Mouse (Mus musculus): ENCODE data around the gene Pcdh15. TPM values are rescaled to one million over a fixed set of nuclear protein-coding genes. Genes with fewer than 3 reads are reported as not detected.

Gene Pcdh15
- total and polyA plus RNA-seq, 3 experiments: not detected

- H3K9me3 ChIP-seq (replicated peaks; ENCODE audit: insufficient read depth, low read length): no peaks in the 10 kb centered on the region
- H3K4me1 ChIP-seq (ENCODE audit: control insufficient read depth in 1 of 2, insufficient read depth in 2 of 2, low read length in 2 of 2): no peaks in the 10 kb centered on the region
- H3K27me3 ChIP-seq (ENCODE audit: control insufficient read depth in 1 of 2, insufficient read depth in 2 of 2, low read length in 2 of 2): no peaks in the 10 kb centered on the region
- H3K27ac ChIP-seq (ENCODE audit: control insufficient read depth, low read depth, low read length): no peak overlapping the region
- no peak overlapping the region for H3K4me3 ChIP-seq (ENCODE audit: control insufficient read depth in 1 of 2, insufficient read depth in 1 of 2, low read depth in 2 of 2, low read length in 2 of 2)
- no peak overlapping the region for H3K9ac ChIP-seq (ENCODE audit: control insufficient read depth, low read depth, low read length, poor library complexity, severe bottlenecking)
- no peaks in the 10 kb centered on the region for H3K36me3 ChIP-seq (ENCODE audit: control insufficient read depth in 1 of 2, insufficient read depth in 2 of 2, low read length in 2 of 2)
- no peaks in the 10 kb centered on the region for H3K79me2 ChIP-seq (ENCODE audit: control insufficient read depth, insufficient read depth, low read length, poor library complexity)
- TF ChIP-seq RCOR1 (IDR thresholded peaks at IDR 0.05; ENCODE audit: low read depth, low read length) (no peak), SIN3A (IDR thresholded peaks at IDR 0.05; ENCODE audit: low read length) (no peak), ZC3H11A (IDR thresholded peaks at IDR 0.05; ENCODE audit: low read depth, low read length) (no peak), CTCF (IDR thresholded peaks at IDR 0.05 in 2 of 3, conservative IDR thresholded peaks at IDR 0.05 in 1 of 3; ENCODE audit: control insufficient read depth in 1 of 3, insufficient read depth in 1 of 3, low read depth in 2 of 3, low read length in 3 of 3, poor library complexity in 1 of 3, severe bottlenecking in 1 of 3) (no peak), USF1 (IDR thresholded peaks at IDR 0.05; ENCODE audit: low read depth, low read length) (no peak), SMC3 (IDR thresholded peaks at IDR 0.05; ENCODE audit: low read depth, low read length) (no peak), MAFK (IDR thresholded peaks at IDR 0.05; ENCODE audit: borderline replicate concordance, low read depth, low read length) (no peak), GABPA (IDR thresholded peaks at IDR 0.05; ENCODE audit: low read depth, low read length) (no peak)
- no peak for DNase-seq (ENCODE audit: low read depth, low spot score)
Observed at GRCm38 (mm10) chr10:74147966-74148365, 1048.8 kb downstream of the Pcdh15 start.

DNA sequence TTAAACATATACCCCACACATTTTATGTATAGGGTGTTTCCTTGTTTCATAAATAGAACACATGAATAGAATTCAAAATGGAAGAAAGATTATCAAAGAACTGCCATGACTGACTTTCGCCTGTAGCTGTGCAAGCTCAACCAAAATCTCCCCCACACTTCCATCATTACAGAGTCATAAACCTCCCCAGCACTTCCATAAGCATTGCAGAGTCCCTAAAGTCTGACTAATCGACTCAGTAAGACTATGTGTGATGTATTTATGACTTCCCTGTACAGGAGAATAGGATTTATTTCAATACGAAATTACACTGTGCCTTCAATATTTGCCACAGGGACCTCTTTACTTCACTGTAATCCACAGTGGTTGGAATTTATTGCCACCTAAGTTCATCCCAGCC lies 1082.8 kb downstream of the Pcdh15 start:
- Histone ChIP-seq H3K27ac (ENCODE audit: control insufficient read depth, low read depth, low read length) (no peak overlapping the region), H3K4me3 (ENCODE audit: control insufficient read depth in 1 of 2, insufficient read depth in 1 of 2, low read depth in 2 of 2, low read length in 2 of 2) (no peak overlapping the region), H3K36me3 (ENCODE audit: control insufficient read depth in 1 of 2, insufficient read depth in 2 of 2, low read length in 2 of 2) (no peaks in the 10 kb centered on the region), H3K4me1 (ENCODE audit: control insufficient read depth in 1 of 2, insufficient read depth in 2 of 2, low read length in 2 of 2) (no peaks in the 10 kb centered on the region), H3K9ac (ENCODE audit: control insufficient read depth, low read depth, low read length, poor library complexity, severe bottlenecking) (no peak overlapping the region), H3K79me2 (ENCODE audit: control insufficient read depth, insufficient read depth, low read length, poor library complexity) (no peaks in the 10 kb centered on the region), H3K27me3 (ENCODE audit: control insufficient read depth in 1 of 2, insufficient read depth in 2 of 2, low read length in 2 of 2) (no peaks in the 10 kb centered on the region), H3K9me3 (replicated peaks; ENCODE audit: insufficient read depth, low read length) (no peaks in the 10 kb centered on the region)
- no peak for DNase-seq (ENCODE audit: low read depth, low spot score)
- no peak for TF ChIP-seq POLR2A (IDR thresholded peaks at IDR 0.05; ENCODE audit: control insufficient read depth in 1 of 2, insufficient read depth in 1 of 2, low read depth in 1 of 2, low read length in 2 of 2, poor library complexity in 1 of 2)
- TF ChIP-seq MXI1 (IDR thresholded peaks at IDR 0.05; ENCODE audit: low read depth, low read length): no peak
- no peak for TF ChIP-seq BHLHE40 (IDR thresholded peaks at IDR 0.05; ENCODE audit: borderline replicate concordance, low read depth, low read length)
- no peak for TF ChIP-seq KAT2A (conservative IDR thresholded peaks at IDR 0.05; ENCODE audit: low read depth, low read length)
- TF ChIP-seq POLR2AphosphoS2 (IDR thresholded peaks at IDR 0.05; ENCODE audit: low read length): no peak
- TF ChIP-seq ETS1 (IDR thresholded peaks at IDR 0.05; ENCODE audit: low read depth, low read length): no peak
- no peak for TF ChIP-seq USF2 (IDR thresholded peaks at IDR 0.05; ENCODE audit: borderline replicate concordance in 1 of 2, insufficient read depth in 1 of 2, low read depth in 1 of 2, low read length in 2 of 2)
- no peak for TF ChIP-seq MEF2A (IDR thresholded peaks at IDR 0.05; ENCODE audit: extremely low read depth, insufficient replicate concordance, low read depth, low read length, poor library complexity, severe bottlenecking)
- TF ChIP-seq MYC (IDR thresholded peaks at IDR 0.05; ENCODE audit: low read depth, low read length): no peak
- TF ChIP-seq ZNF384 (IDR thresholded peaks at IDR 0.05; ENCODE audit: low read depth, low read length): no peak
- no peak for TF ChIP-seq RAD21 (IDR thresholded peaks at IDR 0.05; ENCODE audit: low read depth, low read length)
- no peak for TF ChIP-seq MYB (IDR thresholded peaks at IDR 0.05; ENCODE audit: low read depth, low read length)
- TF ChIP-seq NELFE (IDR thresholded peaks at IDR 0.05; ENCODE audit: low read depth, low read length): no peak
- TF ChIP-seq JUND (IDR thresholded peaks at IDR 0.05; ENCODE audit: low read depth, low read length): no peak
- TF ChIP-seq TAL1 (IDR thresholded peaks at IDR 0.05; ENCODE audit: low read length): no peak
- TF ChIP-seq TCF12 (IDR thresholded peaks at IDR 0.05; ENCODE audit: low read depth, low read length): no peak
- TF ChIP-seq ZMIZ1 (IDR thresholded peaks at IDR 0.05; ENCODE audit: low read depth, low read length): no peak

Measured in MEL (cell line).